Mouse (Mus musculus) c-Kit-negative CD71-positive TER-119-positive erythroid progenitor cells, embryonic 14.5 days (primary cell): ENCODE measurements around the gene Dcp1b.
"Not testable (repeated sequence)": the region's sequence is repeated elsewhere in the genome, so short reads cannot be mapped to it uniquely, and the experiment has no call there.

Experiments
- DNase-seq: peaks from one replicate; pipeline ENCODE4 v3.0.0-alpha.2; 2013; ENCODE audit warnings: low read depth, low spot score

The Dcp1b gene

DNA sequence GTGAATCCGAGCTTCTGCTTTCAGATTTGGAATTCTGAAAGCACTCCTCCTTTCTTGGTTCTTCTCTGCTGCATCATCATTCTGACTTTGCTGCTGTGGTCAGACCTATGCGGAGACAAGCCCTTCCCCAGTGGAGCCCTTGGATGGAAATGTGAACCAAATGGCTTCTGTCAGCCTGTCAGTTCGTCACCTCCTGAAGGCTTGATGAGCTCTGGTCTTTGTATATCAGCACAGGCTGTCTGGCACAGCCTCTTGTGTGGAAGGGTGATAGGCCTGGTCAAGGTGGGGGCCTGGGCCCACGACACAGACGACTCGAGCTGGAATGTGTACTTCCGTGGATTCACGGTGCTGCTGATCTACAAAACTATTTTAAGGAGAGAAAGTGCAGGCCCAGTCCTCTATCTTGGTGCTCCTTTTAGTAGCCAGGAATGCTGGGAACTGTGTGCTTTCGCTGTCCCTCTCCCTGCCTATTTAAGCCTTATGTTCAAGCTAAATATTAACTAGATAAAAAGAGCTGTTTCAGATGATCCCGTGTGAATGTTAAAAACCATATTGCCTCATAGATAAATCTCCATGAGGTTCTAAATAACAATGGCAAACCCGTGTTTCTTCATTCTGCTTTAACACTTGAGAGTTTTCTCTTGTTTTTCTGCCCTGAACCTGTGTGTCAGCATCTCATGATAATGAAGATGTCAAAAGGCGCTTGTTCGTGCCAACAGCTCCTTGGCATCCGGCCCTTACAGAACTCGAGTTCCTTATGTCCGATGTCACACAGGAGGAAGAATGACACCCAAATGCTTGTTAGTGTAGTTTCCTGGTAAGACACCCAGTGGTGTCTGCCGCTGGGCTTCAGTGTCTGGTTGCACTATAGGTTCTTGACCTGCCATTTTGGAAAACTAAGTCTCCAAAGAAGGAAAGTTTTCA is 21.6 kb downstream of the Dcp1b start, which contains the start of gene Cacna1c:
Gene Cacna1c (minus strand): TSS at position 37 of the 924 bp plus-strand sequence.
- no peak for DNase-seq

- no peak for DNase-seq
These were observed 23.7 kb downstream of the Dcp1b start for GRCm38 (mm10) chr6:119198534-119199273.

GRCm38 (mm10) chr6:119199274-119199879 is 24.3 kb downstream of the Dcp1b start:
- DNase-seq: no peak

- no peak for DNase-seq
These were observed 25.3 kb downstream of the Dcp1b start for GRCm38 (mm10) chr6:119200362-119200761.

- DNase-seq: no peak
These were observed 26.5 kb downstream of the Dcp1b start for GRCm38 (mm10) chr6:119201575-119201974.

DNA sequence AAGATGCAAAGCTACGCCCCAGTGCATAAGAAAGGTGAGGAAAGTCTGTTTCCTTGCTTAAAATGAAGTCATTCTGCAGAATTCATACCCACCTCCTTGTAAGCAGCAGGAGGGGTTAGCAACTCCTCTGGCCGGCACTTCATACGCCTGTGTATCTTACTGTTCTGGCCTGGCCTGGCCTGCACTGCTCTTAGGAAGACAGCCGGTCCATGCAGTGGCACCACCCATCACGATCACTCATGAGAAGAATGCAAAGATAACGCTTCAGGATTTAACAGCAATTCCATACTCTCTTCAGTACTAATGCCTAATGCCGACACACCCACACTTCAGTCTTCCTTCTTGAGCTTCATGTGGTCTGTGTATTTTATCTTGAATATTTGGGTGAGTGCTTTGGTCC is 29.2 kb downstream of the Dcp1b start:
- no peak for DNase-seq

DNA sequence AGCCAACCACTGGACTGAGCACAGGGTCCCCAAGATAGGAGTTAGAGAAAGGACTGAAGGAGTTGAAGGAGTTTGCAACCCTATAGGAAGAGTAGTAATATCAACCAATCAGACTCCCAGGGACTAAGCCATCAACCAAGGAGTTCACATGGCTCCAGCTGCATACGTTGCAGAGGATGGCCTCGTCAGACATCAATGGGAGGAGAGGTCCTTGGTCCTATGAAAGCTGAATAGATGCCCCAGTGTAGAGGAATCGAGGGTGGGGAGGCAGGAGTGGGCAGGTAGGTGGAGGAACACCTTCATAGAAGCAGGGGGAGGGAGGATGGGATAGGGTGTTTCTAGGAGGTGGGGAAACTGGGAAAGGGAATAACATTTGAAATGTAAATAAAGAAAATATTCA is 29.9 kb downstream of the Dcp1b start:
- no peak for DNase-seq

DNA sequence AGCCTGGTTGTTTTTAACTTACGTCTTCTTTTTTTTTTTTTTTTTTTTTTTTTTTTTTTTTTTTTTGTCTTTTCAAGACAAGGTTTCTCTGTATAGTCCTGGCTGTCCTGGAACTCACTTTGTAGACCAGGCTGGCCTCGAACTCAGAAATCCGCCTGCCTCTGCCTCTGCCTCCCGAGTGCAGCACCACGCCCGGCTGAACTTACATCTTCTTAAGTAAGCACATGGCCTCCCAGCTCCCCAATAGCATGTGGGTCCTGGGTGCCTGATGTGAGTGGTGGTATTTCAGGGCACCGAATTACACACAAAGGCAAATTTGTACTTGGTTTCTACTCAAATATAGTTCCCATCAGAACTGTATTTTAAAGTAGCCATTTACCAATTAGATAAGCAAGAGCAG is 31.0 kb downstream of the Dcp1b start:
- not testable (repeated sequence) for DNase-seq

DNA sequence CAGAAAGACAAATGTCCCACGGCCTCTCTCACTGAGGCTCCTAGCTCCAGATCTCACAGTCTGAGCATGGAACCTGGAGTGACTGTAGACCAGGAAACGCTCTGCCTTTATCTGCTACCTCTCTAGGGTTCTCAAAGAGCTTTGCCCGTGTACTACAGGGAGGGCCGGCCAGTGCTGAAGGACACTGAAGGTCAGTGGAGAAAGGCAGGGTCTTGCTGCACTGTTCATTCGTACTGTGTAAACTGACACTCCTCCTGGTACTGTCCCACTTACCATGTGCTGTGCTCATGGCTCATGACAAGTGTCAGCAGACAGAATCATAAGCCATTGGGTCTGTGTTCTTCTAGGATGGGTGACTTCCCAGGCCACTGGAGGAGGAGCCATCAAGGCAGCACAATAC is 38.3 kb downstream of the Dcp1b start:
- no peak for DNase-seq

DNA sequence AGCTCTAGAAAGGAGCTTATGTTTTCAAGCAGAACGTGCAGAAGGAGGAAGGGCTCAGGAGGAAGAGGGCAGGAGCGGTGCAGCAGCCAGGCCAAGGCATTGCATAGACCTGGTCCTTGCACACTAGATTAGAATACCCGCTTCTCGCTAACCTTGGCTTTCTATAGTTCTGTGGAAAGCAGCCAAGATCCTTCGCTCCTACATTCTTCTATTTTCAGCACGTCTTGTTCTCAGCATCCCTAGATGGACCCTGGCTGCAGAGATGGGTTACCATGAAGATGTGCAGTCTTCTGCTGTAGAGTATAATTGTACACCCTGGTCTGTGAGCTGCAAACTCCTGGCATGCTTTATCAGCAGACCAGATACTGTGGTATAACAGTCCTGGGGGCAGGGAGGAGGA is 39.1 kb downstream of the Dcp1b start:
- DNase-seq: no peak

GRCm38 (mm10) chr6:119215040-119215613 is 40.1 kb downstream of the Dcp1b start:
- no peak for DNase-seq

DNA sequence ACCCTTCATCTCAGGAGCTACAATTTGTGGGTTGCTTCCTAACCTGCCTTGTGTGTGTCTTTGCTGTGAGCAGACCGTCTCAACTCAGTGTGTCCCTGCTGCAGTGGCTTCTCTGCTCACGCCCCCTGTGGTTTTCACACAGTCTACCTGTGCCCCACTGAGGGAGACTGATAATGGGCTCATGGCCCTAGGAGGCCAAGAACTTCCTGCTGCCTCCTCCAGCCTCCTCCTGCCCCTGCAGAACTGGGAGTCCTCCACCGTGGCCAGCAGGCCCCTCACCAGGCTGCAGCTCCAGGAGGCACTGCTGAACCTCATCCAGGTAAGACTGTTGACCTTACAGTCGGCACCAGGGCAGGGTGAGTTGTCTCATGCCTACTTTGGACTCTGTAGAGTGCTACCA is 42.6 kb downstream of the Dcp1b start:
- no peak for DNase-seq

GRCm38 (mm10) chr6:119218591-119218990 is 43.5 kb downstream of the Dcp1b start:
- DNase-seq: no peak

GRCm38 (mm10) chr6:119219237-119219870 is 44.3 kb downstream of the Dcp1b start:
- DNase-seq: no peak

- DNase-seq: peak; percentile 16
These were observed 45.2 kb downstream of the Dcp1b start for GRCm38 (mm10) chr6:119220297-119220696.

- no peak for DNase-seq
These were observed 49.6 kb downstream of the Dcp1b start for GRCm38 (mm10) chr6:119224451-119225195.

DNA sequence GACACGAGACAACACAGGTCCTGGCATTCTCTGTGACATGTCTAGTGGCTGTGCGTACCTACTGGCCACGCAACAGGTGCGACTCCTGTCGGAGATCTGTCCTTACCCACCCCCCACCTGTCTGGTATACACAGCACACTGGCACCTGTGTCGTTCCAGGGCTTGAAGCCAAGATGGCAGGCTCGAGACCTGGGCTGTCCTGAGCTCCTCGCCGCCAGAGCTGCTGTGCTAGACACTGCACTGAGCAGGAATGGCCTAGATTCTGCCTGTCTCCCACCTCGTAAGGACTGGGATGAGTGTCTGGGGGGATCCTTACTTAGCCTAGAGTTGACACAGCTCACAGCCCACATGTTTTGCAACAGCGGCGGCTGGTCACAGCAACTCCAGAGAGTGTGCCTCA is 50.2 kb downstream of the Dcp1b start:
- DNase-seq: no peak

DNA sequence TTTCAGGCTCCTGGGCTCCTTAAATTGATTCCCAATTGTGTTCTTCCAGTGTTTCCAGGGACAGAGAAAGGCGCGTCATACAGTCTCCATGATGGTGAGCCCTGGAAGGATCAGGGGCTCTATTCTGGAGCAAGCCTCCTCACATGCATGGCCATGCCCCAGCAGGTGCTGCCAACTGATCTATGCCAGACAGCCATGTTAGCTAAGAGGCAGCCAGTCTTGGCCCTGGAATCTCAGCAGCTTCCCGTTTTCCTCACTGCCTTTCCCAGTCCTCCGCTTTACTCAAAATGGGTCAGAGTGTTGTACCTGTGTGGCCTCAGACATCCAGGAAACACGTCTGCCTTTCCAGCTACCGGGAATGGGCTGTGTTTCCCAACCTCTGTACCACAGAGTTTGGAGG is 50.7 kb downstream of the Dcp1b start:
- DNase-seq: no peak

- DNase-seq: no peak
These were observed 51.9 kb downstream of the Dcp1b start for GRCm38 (mm10) chr6:119227001-119227400.

DNA sequence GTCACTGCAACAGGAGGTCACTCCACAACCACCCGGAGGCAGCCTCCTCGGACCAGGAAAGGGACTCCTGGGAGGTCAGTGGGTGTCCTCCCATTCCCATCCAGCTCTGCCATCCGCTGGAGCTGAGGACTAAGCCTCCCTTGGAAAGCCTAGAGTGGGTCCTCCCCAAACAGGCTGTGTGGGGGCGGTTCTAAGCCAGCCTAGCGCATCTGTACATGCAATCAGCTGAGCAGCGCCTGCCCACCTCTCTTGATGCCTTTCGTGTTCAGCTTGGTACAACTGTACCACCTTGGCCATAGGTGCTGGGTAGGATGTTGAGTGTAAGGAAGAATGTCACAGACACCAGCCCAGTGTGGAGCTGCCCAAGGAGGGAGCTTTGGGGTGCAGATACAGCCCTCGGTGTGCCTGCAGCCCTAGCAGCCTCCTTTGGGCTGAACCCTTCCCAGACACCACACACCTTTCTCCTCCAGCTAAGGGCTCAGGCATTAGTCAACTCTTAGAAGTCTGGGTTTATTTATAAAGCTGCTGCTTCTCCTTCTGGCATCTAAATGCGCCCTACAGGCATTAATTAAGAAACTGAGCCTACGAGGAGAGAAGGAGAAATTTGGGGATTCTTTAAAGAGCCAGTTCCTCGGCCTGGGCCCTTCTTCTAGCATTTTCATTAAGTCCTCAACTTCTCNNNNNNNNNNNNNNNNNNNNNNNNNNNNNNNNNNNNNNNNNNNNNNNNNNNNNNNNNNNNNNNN is 54.0 kb downstream of the Dcp1b start:
- DNase-seq: no peak
